Mouse (Mus musculus): ENCODE measurements around the gene Gm29666.

DNA sequence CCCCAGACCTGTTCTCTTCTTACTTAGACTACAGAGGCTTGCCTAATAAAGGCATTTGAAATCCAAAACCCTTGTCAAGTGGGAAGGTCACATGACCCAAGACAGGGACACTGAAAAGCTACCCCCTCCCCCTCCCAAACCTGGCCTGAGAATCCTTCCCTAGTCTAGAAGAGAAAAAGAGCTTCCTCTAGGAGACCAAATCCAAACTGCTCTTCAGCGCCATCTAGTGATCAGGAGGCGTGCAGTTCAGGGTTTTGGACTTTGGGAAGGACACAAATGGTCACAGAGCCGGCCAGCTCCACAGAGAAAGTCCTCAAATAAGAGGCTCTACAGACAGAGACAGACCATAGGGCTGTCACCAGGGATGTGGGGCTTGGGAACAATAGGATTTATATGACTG, 28.2 kb downstream of the Gm29666 start:
- TF ChIP-seq CTCF (IDR thresholded peaks at IDR 0.05; ENCODE audit: low read depth) (peak; percentile 84), EP300 (IDR thresholded peaks at IDR 0.05; ENCODE audit: low read depth) (no peak)
